Mouse (Mus musculus): ENCODE results near the gene Arhgdib. TPM values are rescaled to one million over a fixed set of nuclear protein-coding genes. Genes with fewer than 3 reads are reported as not detected.
A peak's percentile ranks its signal among the peaks of the same experiment; 100 is the strongest.

Arhgdib gene
- polyA plus RNA-seq, 2 experiments: 104 to 149 TPM

DNA sequence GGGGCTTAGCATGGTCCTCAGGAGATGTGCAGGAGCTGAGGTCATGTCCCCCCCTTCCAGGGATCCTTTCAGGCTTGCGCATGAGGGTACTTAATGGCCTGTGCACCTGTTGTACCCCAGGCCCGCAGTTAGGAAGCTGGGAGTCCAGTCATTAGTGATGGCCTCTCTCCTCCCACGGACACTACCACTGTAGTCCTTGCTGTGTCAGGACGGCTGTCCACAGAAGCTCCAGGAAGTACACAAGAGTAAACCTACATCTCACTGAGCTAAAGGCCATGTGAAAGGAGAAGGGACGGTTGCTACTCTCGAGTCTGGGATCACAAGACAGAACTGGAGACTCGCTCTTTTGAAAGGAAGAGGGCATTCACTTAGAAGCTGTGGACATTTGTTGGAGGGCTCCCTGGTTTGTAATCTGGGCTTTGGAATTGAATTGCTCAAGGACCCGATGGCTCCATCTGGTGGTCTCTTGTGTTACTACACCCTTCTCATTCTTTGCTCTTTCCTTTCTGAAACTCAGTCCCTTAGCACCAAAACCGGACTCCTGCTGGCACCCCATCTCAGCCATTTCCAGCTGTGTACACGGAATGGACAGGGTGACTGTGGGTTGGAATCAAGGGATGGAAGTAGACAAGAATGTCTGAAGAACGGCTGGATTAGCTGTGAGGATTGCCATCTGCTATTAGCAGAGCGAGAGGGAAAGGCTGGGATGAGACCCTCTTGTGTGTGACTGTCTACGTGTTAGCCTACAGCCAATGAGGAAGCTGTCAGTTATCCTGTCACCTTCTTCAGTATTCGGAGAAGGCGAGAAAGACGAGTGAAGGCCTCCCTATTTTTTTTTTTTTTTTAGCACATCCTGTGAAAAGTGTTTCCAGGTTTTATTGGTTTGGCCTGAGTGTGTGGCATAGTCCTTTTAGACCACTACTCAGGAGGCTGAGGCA lies 21.1 kb downstream of the Arhgdib start:
- DNase-seq (ENCODE audit: low spot score) (peak; percentile 84), ATAC-seq (ENCODE audit: low FRiP score, low read depth) (0 out of 2 replicates have a peak, but pooled peaks have one; percentile 32)
- no peak overlapping the region for H3K4me2 ChIP-seq (replicated peaks; ENCODE audit: low read depth, low read length, severe bottlenecking)
- H3K27me3 ChIP-seq (ENCODE audit: control insufficient read depth, insufficient read depth, low read length): no peaks in the 10 kb centered on the region
- H3K36me3 ChIP-seq (ENCODE audit: control insufficient read depth, insufficient read depth, low read length): no peaks in the 10 kb centered on the region
- TF ChIP-seq POLR2A (IDR thresholded peaks at IDR 0.05; ENCODE audit: borderline replicate concordance, extremely low read depth, insufficient read depth, insufficient read length): no peak
- H3K4me1 ChIP-seq (ENCODE audit: control insufficient read depth, insufficient read depth, low read length): peaks cover 11% of the 10 kb centered on the region; the same call in 1 of the 2 replicates
- 43% methylated on average over 16 of the region's 16 CpGs for WGBS
- no peak overlapping the region for H3K27ac ChIP-seq (replicated peaks; ENCODE audit: low read depth, low read length)
- H3K9ac ChIP-seq (ENCODE audit: low read depth, low read length, severe bottlenecking): no peak overlapping the region
- no peaks in the 10 kb centered on the region for H3K9me3 ChIP-seq (ENCODE audit: control insufficient read depth, low read length)
- no peak overlapping the region for H3K4me3 ChIP-seq (replicated peaks; ENCODE audit: low read length)

DNA sequence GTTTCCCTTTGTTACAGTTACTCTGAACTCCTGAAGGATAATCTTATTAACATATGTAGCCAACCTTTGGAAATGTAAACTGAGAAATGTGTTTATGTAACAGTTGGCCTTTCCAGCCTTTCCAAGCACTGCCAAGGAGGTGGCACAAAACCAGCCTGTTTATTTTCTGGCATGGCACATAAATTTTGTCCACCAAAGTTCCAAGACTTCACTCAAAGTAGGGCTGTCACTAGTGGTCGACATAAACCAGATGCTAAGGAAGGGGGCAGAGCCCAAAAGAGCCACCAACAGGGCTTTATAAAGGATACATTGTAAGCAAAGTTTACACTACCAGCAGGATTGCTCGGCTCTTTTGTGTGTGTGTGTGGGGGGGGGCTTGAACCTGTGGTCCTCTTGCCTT lies 23.8 kb downstream of the Arhgdib start:
- DNase-seq (ENCODE audit: low spot score) (no peak), ATAC-seq (ENCODE audit: low FRiP score, low read depth) (no peak)
- Histone ChIP-seq H3K4me1 (ENCODE audit: control insufficient read depth, insufficient read depth, low read length) (peaks cover 16% of the 10 kb centered on the region), H3K9ac (ENCODE audit: low read depth, low read length, severe bottlenecking) (no peak overlapping the region), H3K27ac (replicated peaks; ENCODE audit: low read depth, low read length) (peak overlapping the region; percentile 19; the same call in 1 of the 2 replicates), H3K27me3 (ENCODE audit: control insufficient read depth, insufficient read depth, low read length) (no peaks in the 10 kb centered on the region), H3K36me3 (ENCODE audit: control insufficient read depth, insufficient read depth, low read length) (no peaks in the 10 kb centered on the region), H3K9me3 (ENCODE audit: control insufficient read depth, low read length) (no peaks in the 10 kb centered on the region), H3K4me3 (replicated peaks; ENCODE audit: low read length) (no peak overlapping the region), H3K4me2 (replicated peaks; ENCODE audit: low read depth, low read length, severe bottlenecking) (no peak overlapping the region)
- TF ChIP-seq POLR2A (IDR thresholded peaks at IDR 0.05; ENCODE audit: borderline replicate concordance, extremely low read depth, insufficient read depth, insufficient read length): no peak
- 10% methylated on average over 2 of the region's 2 CpGs for WGBS

DNA sequence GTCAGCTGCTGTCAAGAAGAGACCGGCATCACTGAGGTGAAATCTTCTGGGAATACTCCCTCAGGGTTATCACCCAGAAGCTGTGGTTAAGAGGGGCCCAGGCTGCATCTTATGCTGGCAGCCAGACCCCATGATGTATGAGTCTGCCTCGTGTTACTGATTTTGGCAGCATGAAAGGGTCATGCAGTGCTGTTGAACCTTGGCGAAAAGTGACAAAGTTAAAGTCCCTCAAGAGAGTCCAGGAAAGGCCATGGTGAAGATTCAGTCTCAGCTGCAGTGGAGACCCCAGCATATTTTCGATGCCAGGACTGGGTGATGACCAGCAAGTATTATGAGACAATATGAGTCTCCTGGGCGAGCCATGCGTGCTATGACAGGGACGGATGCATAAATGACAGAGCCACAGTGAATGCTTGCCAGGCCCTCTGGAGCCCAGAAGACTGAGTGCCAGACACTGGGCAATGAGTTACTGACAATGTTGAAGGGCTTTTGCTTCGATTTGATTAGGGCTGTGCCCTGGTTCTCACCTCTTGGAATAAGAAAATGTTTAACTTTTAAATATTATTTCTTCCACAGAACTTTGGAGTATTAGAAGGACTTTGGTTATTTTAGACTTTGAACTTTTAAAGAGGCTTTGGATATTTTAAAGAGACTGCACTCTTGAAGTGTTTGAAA lies 25.8 kb downstream of the Arhgdib start:
- H3K36me3 ChIP-seq (ENCODE audit: control insufficient read depth, insufficient read depth, low read length): no peaks in the 10 kb centered on the region
- no peak overlapping the region for H3K27ac ChIP-seq (replicated peaks; ENCODE audit: low read depth, low read length)
- no peak for DNase-seq (ENCODE audit: low spot score)
- no peak overlapping the region for H3K9ac ChIP-seq (ENCODE audit: low read depth, low read length, severe bottlenecking)
- 85% methylated on average over 8 of the region's 8 CpGs for WGBS
- TF ChIP-seq POLR2A (IDR thresholded peaks at IDR 0.05; ENCODE audit: borderline replicate concordance, extremely low read depth, insufficient read depth, insufficient read length): no peak
- H3K4me1 ChIP-seq (ENCODE audit: control insufficient read depth, insufficient read depth, low read length): peaks cover 21% of the 10 kb centered on the region
- H3K4me3 ChIP-seq (replicated peaks; ENCODE audit: low read length): no peak overlapping the region
- no peaks in the 10 kb centered on the region for H3K27me3 ChIP-seq (ENCODE audit: control insufficient read depth, insufficient read depth, low read length)
- ATAC-seq (ENCODE audit: low FRiP score, low read depth): no peak
- no peak overlapping the region for H3K4me2 ChIP-seq (replicated peaks; ENCODE audit: low read depth, low read length, severe bottlenecking)
- no peaks in the 10 kb centered on the region for H3K9me3 ChIP-seq (ENCODE audit: control insufficient read depth, low read length)

DNA sequence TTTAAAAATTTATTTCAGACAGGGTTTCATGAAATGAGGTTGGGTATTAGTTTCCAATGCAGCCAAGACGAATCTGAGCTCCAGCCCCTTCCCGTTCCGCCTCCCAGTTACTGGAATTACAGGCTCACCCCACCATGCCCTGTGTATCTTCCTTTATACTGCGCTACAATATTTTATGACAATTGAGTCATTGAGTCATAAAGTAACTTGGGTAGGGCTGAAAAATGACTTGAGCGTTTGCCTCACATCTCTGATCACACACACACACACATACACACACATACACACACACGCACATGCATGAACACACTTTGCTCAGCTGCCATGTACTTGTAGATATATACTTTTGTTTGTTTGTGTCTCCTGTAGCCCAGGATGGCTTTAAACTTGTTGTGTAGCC lies 27.5 kb downstream of the Arhgdib start:
- Histone ChIP-seq H3K9me3 (ENCODE audit: control insufficient read depth, low read length) (no peaks in the 10 kb centered on the region), H3K9ac (ENCODE audit: low read depth, low read length, severe bottlenecking) (no peak overlapping the region), H3K27ac (replicated peaks; ENCODE audit: low read depth, low read length) (peak overlapping the region; percentile 75), H3K4me1 (ENCODE audit: control insufficient read depth, insufficient read depth, low read length) (peaks cover 31% of the 10 kb centered on the region), H3K27me3 (ENCODE audit: control insufficient read depth, insufficient read depth, low read length) (no peaks in the 10 kb centered on the region), H3K4me2 (replicated peaks; ENCODE audit: low read depth, low read length, severe bottlenecking) (no peak overlapping the region), H3K4me3 (replicated peaks; ENCODE audit: low read length) (no peak overlapping the region), H3K36me3 (ENCODE audit: control insufficient read depth, insufficient read depth, low read length) (no peaks in the 10 kb centered on the region)
- DNase-seq (ENCODE audit: low spot score) (no peak), ATAC-seq (ENCODE audit: low FRiP score, low read depth) (no peak)
- no peak for TF ChIP-seq POLR2A (IDR thresholded peaks at IDR 0.05; ENCODE audit: borderline replicate concordance, extremely low read depth, insufficient read depth, insufficient read length)
- 76% methylated on average over 6 of the region's 6 CpGs for WGBS

DNA sequence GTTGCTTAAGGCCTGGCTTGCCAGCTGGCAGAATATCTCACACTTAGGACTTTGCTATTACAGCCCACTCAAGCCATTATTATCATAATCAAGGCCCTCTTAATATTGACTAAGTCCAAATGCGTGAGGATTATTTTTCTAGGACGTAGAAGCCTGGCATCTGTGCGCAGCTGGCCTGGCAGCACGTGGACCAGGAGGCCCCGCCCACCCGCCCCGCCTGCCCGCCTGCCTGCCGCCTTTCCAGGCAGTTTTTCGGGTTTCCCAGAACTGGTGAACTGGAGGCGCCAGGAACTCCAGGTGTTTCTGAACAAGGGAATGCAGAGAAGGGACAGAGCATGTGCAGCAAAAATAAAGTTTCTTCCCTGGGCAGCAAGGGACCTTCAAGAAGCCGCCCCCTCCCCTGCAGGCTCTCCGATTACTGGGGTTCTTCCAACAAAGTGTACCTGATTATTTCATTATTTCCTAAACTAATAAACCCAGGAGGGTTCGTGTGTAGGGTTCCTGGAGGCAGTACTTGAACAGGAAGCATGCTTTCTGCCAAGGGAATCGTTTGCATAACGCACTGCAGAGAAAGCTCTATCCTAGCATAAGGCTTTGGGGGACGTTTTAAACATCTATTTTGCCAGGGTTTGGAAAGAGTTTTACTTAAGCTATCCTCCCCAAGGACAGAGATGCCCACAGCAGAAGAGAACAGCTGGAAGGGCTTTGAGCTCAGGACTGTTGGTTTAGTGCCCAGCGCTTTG lies 28.1 kb downstream of the Arhgdib start:
- ATAC-seq (ENCODE audit: low FRiP score, low read depth) (peak; percentile 71), DNase-seq (ENCODE audit: low spot score) (peak; percentile 69)
- Histone ChIP-seq H3K36me3 (ENCODE audit: control insufficient read depth, insufficient read depth, low read length) (no peaks in the 10 kb centered on the region), H3K4me1 (ENCODE audit: control insufficient read depth, insufficient read depth, low read length) (peaks cover 31% of the 10 kb centered on the region), H3K27me3 (ENCODE audit: control insufficient read depth, insufficient read depth, low read length) (no peaks in the 10 kb centered on the region), H3K4me3 (replicated peaks; ENCODE audit: low read length) (peak overlapping the region; percentile 18; the same call in 1 of the 2 replicates), H3K9ac (ENCODE audit: low read depth, low read length, severe bottlenecking) (0 out of 2 replicates have a peak overlapping the region, but pooled peaks have one; percentile 12), H3K27ac (replicated peaks; ENCODE audit: low read depth, low read length) (peak overlapping the region; percentile 75), H3K9me3 (ENCODE audit: control insufficient read depth, low read length) (no peaks in the 10 kb centered on the region), H3K4me2 (replicated peaks; ENCODE audit: low read depth, low read length, severe bottlenecking) (peak overlapping the region; percentile 42)
- WGBS: 3% methylated on average over 18 of the region's 18 CpGs
- TF ChIP-seq POLR2A (IDR thresholded peaks at IDR 0.05; ENCODE audit: borderline replicate concordance, extremely low read depth, insufficient read depth, insufficient read length): no peak

All from limb, embryonic 14.5 days (tissue).